Mouse (Mus musculus): ENCODE measurements around the gene Nr4a1. TPM values are rescaled to one million over a fixed set of nuclear protein-coding genes. Genes with fewer than 3 reads are reported as not detected.
A peak's percentile ranks its signal among the peaks of the same experiment; 100 is the strongest.

Gene Nr4a1
- total RNA-seq, 2 experiments from 2014 or later: 34.5 to 54.4 TPM

DNA sequence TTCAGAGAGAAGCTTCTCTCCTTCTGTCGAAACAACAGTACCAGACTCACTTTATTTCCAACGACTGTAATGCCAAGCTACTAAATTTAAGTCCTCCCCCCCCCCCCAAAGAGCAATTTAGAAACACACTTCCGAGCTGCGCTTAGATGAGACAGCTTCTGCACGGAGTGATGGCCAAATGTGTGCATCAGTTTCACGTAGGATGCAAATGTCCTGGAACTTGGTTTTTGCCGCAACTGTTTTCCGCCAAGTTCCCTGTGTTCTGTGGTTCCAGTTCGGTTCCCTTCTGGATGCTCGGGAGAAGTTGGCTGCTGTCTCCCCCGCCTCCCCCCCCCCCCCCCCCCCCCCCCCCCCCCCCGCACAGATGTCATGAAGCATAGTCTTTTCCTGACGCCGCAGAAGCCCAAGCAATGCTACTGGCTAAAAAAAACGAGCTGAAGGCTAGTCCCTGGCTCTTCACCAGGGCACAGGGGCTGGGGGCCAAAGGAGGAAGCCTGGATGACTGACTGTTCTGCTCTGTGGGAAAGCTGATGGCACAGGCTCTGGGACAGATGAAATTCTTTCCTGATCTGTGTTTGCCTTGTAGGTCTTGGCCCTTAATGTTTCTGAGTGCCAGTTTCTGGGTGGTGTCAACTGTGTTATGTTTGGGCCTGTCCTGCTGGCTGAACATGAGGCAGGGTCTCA is 57.2 kb downstream of the Nr4a1 start:
- DNase-seq (ENCODE audit: low spot score in 2 of 2): peak in 1 of 2 experiments; percentile 57

DNA sequence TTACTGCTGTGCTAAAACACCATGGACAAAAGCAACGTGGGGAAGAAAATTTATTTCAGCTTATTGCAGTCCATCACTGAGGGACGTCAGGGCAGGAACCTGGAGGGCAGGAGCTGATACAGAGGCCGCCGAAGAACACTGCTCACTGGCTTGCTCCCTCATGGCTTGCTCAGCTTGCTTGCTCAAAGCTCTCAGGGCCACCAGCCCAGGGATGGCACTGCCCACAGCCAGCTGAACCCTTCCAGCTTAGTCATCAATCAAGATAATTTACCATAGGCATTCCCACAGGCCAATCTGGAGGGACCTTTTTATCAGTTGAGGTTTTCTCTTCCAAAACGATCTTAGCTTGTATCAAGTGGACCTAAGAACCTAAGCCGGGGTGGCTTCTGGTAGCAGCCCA is 57.9 kb downstream of the Nr4a1 start:
- no peak for DNase-seq (ENCODE audit: low spot score in 2 of 2)

DNA sequence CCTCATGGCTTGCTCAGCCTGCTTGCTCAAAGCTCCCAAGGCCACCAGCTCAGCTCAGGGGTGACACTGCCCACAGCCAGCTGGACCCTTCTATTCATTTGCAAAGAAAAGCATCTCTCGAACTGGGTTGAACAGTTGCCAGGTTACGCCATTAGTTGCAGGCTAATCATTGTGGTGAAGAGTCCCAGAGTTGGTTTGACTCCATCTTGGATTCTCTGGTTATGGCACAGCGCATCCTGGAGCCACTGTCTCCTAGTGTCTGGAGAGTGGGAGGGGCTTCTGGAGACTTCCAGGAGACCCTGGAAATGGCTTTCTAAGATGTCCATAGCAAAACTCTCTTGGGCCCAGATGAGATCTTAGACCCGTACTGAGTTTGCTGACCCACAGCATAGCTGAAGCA is 61.3 kb downstream of the Nr4a1 start:
- DNase-seq (ENCODE audit: low spot score in 2 of 2): no peak

DNA sequence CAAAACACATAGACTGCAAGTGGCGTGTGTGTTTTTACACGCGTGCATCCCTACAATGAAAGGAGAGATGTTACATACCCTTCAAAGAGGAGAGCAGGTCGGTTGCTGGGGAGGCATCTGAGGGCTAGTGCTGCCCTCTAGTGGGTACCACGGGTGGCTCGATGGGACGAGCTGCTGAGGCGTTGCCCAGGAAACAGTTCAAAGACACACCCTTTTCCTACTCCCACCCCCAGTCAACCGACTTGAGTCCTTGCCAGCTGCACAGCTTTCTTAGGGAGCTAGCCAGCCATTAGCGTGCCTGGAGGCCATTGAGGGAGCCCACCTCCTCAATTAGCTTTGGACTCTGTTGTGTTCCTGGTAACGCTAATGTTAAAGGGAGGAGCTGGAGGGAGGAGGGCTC is 61.8 kb downstream of the Nr4a1 start:
- peak; percentile 94 for DNase-seq (ENCODE audit: low spot score in 2 of 2)

DNA sequence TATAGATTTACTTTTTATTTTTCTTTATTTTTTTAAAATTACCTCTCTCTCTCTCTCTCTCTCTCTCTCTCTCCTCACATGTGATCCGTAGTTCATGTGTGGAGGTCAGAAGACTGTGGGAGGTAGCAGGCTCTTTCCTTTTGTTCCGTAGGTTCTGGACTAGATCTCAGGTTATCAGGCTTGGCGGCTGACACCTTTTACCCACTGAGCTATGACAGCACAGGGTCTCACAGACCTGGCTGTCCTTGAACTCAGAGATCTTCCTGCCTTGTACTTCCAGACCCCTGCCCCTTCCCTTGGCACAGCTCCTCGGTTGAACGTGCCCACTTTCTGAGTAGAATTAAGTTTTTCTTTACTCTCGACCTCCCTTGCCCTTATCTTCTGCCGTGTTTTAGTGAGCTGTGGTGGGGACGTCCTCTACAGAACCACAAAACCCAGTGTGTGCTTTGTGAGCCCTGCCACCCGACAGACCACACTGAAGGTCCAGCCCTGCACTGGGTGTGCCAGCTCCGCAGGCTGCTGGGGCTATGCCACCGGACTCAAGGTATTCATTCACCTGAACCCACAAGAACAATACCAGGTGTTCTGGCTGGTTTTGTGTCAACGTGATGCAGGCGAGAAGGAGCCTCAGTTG is 62.3 kb downstream of the Nr4a1 start:
- DNase-seq (ENCODE audit: low spot score in 2 of 2): no peak

DNA sequence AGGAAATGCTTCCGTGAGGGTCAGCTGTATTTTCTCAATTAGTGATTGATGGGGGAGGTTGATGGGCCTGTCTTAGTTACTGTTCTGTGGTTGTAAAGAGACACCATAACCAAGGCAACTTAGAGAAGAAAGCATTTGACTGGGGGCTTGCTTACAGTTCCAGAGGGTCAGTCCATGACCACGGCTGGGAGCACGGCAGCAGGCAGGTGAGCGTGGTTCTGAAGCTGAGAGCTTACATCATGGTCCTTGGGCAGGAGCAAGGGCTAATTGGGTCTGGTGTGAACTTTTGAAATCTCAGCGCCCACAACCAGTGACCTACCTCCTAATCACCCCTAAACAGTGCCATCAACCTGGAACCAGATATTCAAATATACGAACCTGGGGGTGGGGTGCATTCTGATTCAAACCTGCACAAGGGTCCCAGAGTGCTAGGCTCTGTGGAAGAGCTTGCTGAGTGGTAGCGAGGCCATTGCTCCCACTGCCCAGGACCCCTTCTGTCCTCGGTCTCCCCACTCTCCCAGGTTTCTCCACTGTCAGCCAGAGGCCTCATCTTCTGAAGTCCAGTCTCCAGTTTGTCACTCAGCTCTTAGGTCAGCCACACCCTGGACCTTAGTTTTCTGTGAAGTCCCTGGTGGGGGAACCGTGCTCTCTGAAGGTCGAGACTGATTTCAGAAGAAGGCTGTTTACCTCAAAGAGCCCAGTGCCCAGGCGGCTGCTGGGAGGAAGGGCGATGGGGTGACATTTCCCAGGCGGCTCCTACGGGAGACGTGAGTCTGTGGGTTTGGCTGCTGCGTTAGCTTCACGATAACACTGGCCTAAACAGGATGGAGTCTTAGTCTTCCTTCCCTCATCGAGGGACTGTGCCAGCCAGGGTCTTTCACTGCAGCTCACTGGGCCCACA is 63.1 kb downstream of the Nr4a1 start:
- no peak for DNase-seq (ENCODE audit: low spot score in 2 of 2)

DNA sequence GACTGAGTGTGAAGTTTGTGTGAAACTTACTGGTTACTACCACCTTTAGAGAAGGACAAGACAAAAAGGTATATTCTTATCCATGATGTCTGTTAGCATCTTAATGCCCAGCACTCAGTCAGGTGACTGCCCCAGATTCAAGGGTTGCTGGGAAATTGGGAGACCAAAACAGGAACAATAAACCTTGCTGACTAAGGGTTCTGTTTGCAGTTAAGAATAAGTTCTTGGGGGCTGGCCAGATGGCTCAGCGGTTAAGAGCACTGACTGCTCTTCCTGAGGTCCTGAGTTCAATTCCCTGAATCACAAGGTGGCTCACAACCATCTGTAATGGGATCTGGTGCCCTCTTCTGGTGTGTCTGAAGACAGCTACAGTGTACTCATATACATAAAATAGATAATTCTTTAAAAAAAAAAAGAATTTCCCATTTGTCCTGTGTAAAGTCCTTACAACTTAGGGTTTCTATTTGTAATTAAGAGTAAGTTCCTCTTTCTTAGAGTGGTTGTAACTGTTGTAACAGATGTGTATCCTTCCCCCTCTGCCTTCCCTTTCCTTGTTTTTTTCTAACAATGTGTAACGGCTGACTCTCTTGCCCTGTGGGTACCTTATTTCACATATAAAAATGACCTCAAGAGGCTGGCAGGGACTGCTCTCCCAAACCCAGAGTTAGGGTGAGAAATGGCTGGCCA is 63.9 kb downstream of the Nr4a1 start:
- DNase-seq (ENCODE audit: low spot score in 2 of 2): no peak

DNA sequence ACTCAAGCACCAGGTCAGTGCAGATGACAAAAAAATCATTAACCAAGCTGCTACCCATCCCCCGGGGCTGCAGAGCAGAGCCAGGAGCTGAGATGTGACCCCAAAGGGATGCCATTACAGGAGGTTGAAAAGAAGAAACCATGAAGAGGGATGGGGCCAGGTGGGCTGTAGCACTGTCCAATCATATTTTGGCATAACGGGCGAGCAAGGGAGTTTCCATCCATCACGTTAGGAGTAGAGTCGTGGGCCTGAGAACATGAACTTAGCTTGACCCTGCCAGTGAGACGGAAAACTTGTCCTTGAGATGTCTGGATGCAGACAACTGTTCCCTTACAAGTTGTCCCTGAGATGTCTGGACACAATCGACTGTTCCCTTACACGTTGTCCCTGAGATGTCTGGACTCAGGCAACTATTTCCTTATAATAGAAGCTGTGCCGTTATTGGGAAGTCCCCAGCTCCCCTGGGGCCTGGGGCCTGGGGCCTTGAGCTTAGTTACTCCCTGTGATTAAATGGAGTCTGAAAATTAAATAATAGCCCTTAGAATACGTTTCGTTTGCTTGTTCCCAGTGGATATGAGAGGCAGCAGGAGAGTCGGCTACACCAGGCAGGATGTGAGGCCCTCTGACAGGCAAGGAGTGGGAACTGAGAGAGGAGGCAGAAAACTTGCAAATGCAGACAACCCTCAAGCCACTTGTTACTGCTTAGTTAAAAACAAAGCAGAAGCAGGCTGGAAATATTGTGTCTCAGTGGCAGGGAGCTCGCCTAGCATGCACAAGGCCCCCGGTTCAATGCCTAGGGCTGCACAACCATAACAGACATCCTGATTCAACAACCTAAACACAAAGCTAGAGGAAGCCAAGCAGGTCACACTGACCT is 65.1 kb downstream of the Nr4a1 start:
- DNase-seq (ENCODE audit: low spot score in 2 of 2): no peak

DNA sequence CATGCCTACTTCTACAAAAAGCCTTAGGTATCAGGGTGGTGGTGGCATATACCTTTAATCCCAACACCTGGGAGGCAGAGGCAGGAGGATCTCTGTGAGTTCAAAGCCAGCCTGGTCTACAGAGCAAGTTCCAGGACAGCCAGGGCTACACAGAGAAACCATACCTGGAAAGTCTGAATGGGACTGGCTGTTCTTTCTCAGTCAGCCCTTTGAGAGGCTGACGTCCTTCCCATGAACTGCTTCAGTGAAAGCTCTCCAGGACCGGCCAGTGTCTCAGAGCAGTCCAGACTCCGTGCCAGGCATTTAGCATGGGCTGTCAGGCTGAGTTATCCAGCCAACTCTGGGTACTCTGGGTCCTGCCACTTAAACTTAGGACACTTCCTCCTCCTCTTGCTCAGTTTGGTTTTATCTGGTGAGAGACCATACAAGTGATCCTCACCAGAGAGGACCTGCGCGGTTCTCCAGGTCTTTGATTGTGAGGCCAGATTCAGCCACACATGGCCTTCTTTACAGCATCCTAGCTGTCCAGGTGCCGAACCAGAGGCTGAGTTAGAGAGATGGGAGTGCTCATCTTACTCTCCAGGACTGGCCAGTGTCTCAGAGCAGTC is 66.0 kb downstream of the Nr4a1 start:
- no peak for DNase-seq (ENCODE audit: low spot score in 2 of 2)

DNA sequence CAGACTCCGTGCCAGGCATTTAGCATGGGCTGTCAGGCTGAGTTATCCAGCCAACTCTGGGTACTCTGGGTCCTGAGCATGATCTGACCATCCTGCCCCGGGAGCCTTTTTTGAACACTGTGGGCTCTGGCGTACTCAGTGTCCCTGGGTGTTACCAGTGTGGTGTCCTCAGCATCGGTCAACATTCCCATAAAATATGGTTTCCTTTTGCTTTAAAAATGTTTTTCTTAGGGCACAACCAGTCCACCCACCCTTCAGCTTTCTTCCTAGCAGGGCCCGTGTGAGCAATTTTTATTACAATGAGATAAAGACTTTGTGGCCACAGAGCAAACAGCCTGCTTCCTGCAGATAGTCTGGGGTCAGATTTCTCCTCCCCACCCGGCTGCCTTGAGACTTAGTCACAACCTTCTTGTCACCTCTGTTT is 66.6 kb downstream of the Nr4a1 start:
- no peak for DNase-seq (ENCODE audit: low spot score in 2 of 2)

DNA sequence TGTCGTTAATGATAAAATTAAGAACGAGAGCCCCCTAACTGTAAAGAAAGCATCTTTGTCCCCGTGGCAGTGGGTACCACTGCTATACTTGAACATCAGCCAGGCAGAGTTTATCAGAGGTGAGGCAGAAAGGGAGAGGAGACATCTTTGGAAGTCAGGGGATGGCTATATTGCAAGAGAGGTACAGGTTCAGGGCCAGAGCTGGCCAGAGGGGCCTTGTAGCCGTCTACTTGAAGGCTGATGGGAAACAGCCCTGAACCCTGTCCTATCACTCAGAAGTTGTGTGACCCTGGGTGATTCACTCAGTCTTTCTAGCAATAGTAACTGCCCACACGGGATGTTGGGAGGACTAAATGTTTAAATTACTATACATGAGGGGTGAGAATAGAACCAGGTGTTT is 67.1 kb downstream of the Nr4a1 start:
- DNase-seq (ENCODE audit: low spot score in 2 of 2): no peak

DNA sequence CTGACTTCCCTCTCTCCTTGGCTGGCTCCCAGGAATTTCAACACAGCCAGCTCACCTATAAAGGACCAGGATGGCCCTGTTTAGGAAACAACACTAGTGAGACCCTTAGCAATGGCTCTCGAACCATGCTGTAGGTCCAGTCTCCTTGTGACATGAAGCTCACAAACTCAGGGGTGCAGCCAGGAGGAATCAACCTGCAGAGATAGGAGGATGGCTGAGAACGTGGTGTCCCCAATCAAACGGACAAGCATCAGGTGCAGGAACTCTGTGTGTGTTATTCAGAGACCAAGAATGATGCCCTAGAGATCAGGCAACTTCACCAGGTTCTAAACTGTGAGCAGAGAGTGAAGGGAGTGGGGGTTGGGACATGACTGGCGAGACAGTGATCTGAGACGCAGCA is 68.0 kb downstream of the Nr4a1 start:
- no peak for DNase-seq (ENCODE audit: low spot score in 2 of 2)

DNA sequence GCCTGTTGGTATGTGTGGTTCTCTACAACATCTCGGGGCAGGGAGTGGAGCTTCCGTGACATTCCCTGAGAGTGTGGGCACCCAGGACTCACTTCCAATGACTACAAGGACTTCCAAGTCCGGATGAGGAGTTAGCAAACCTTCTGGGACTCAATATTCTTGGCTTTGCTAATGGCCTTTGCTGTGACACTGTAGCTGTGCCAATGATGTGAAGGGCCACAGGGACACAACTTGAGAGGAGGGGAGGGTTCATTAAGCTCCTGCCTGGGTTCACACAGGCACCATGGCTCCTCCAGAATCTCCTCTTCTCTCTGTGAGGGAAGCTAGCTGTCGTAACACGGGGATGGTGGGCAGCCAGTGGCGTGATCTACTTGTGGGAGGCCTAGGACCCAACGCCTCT is 68.6 kb downstream of the Nr4a1 start:
- no peak for DNase-seq (ENCODE audit: low spot score in 2 of 2)

DNA sequence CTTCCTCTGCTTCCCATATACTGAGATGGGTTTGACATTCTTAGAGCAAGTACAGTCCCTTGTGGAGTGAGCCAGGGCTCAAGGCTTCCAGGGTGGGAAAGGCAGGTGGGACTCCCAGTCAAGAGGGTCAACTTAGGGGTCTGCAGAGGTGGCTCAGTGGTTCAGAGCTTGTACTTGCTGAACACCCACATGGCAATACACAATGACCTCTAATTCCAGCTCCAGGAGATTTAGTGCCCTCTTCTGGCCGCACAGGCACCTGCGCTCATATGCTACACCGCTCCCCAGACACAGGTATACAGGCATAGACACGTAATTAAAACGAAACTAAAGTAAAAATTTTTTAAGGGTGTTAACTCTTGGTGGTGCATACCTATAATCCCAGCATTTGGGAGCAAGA is 69.4 kb downstream of the Nr4a1 start:
- DNase-seq (ENCODE audit: low spot score in 2 of 2): no peak

Other genes starting within 250 kb of the Nr4a1 start
- gene Gm47841, start 206.9 kb upstream of the Nr4a1 start, total RNA-seq (2021): not detected
- gene Fignl2, start 175.7 kb upstream of the Nr4a1 start, total RNA-seq (2021): 1 to 10 TPM; 1.1 to 1.2 TPM
- not detected for gene Ankrd33, start 138.5 kb upstream of the Nr4a1 start, total RNA-seq (2021)
- 10 to 100 TPM; 11.9 to 12.0 TPM for gene Acvrl1, start 125.7 kb upstream of the Nr4a1 start, total RNA-seq (2021)
- gene Acvr1b, start 80.2 kb upstream of the Nr4a1 start, total RNA-seq (2021): 10 to 100 TPM; 71.3 to 79.6 TPM
- 10 to 100 TPM; 53.4 to 55.2 TPM for gene Grasp, start 30.1 kb upstream of the Nr4a1 start, total RNA-seq (2021)
- gene Atg101, start 30.0 kb downstream of the Nr4a1 start, total RNA-seq (2021): 10 to 100 TPM; 45.9 to 47.3 TPM
- under 1 TPM; 0.28 to 0.69 TPM for gene 6030408B16Rik, start 38.9 kb downstream of the Nr4a1 start, total RNA-seq (2021)
- under 1 TPM in 1 of 2 experiments, not detected in 1; 0.10 TPM for gene Krt80, start 115.9 kb downstream of the Nr4a1 start, total RNA-seq (2021)
- not detected for gene Krt7, start 156.8 kb downstream of the Nr4a1 start, total RNA-seq (2021)
- under 1 TPM; 0.18 to 0.81 TPM for gene Krt87, start 184.5 kb downstream of the Nr4a1 start, total RNA-seq (2021)
- not detected for gene Krt88, start 193.5 kb downstream of the Nr4a1 start, total RNA-seq (2021)
- gene Krt81, start 209.5 kb downstream of the Nr4a1 start, total RNA-seq (2021): not detected
- not detected for gene Krt86, start 219.2 kb downstream of the Nr4a1 start, total RNA-seq (2021)
- not detected for gene Krt83, start 237.2 kb downstream of the Nr4a1 start, total RNA-seq (2021)